Mouse (Mus musculus) liver (tissue): ENCODE results near the gene Acbd4.

Source experiments
- DNase-seq: peaks from one replicate; pipeline ENCODE4 v3.0.0-alpha.2; 2020; ENCODE audit warnings: mixed read lengths

Acbd4 gene

GRCm38 (mm10) chr11:103101481-103101865 is at the start of gene Acbd4, which contains the start of gene Plcd3:
Gene Acbd4, plus strand, starts transcription at chr11:103101682.
Gene Plcd3, minus strand, starts transcription at chr11:103101658.
- DNase-seq, result peak; percentile 89

- DNase-seq, result no peak
These were observed 49.4 kb upstream of the Acbd4 start for GRCm38 (mm10) chr11:103052078-103052477.

DNA sequence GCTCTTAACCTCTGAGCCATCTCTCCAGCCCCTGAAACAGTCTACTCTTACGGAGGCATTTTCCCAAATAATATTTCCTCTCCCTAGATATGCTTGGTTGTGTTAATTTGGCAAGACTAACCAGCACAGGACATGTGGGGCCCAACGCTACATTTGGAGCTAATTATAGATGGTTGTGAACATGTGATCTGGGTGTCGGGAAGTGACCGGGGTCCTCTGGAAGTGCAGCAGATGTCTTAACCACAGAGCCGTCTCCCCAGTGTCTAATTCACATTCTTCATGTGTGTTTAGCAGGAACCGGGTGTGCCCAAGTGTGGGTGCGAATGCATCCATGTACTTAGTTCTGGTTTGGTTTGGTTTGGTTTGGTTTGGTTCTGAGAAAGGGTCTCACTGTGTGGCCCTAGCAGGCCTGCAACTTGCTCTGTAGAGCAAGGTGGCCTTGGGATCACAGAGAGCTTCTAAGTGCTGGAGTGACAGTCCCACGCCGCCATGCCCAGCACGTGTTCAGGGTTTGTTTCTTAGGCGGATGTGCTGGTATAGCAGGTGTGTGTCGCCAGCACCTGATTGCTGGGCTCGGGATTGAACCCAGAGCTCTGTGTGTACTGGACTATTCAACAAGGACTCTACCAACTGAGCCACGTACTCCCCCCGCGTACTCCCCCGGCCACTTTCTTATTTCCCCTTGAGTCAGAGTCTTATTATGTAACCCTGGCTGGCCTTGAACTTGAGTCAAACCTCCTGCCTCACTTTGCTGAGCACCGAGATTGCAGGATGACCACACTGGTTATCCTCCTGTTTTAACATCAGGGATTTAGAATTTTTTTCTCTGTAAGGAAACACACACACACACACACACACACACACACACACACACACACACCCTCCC is 48.0 kb upstream of the Acbd4 start:
- DNase-seq, result no peak

- DNase-seq, result peak; percentile 71
These were observed 46.7 kb upstream of the Acbd4 start for GRCm38 (mm10) chr11:103054798-103055197.

GRCm38 (mm10) chr11:103056636-103057035 is 44.8 kb upstream of the Acbd4 start:
- no peak for DNase-seq

GRCm38 (mm10) chr11:103058499-103059085 is 42.9 kb upstream of the Acbd4 start:
- no peak for DNase-seq

GRCm38 (mm10) chr11:103066191-103067050 is 35.1 kb upstream of the Acbd4 start:
- no peak for DNase-seq

DNA sequence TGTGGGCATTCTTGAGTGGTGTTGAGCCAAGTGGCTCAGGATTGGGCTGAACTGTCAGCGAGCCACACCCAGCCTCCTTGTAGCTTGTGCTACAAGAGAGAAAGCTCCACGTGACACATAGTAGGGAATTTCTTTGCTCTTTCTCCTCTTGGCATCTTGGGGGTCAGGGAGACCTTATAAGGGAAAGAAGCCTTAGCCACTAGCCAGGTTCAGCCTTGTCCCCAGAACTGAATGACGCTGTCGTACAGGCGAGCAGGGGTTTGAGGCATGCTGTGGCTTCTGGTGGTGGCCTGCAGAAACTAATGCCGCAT is 34.5 kb upstream of the Acbd4 start:
- DNase-seq, result no peak

DNA sequence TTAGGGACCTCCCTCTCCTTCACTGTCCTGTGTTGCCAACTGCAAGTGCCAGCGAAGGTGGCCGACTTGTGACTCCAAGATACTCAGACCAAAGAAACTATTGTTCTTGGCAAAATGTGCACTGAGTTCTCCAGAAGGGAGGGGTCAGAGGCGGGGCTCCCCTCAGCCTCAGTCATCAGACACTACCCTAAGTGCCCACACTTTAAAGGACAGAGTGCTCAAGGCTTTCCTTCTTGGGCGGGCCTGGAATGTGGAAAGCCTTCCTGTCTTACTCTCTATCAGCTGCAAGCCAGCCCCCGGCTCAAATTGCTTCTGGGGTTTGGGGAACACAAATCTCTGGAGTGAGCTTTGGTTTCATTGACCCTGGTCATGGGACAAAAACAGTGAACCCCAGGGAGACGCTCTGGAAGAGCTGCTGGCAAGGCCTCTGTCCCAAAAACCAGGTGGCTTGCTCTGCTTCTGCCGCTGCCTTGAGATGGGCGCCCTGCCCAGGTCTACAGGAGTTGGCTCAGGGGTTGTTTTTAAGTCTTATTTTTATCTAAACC is 34.0 kb upstream of the Acbd4 start:
- no peak for DNase-seq

DNA sequence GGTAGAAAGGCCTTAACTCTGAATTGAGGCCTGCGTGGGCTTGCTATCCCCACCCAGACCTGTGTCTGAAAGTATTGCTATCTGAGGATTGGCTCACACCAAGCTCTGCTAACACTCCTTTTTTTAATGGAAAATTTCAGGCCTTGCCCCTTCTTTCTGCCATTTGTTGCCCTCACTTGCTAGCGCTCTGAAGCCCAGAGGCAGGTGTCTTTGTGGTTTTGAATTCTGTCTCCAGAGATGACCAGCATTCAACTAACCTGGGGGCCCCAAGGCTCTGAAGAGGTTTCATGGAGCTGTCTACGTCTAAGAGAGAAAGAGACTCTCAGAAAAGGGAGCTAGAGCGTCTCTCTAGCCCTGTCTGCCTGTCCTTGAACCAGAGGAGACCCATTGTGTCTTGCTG is 33.2 kb upstream of the Acbd4 start:
- no peak for DNase-seq

DNA sequence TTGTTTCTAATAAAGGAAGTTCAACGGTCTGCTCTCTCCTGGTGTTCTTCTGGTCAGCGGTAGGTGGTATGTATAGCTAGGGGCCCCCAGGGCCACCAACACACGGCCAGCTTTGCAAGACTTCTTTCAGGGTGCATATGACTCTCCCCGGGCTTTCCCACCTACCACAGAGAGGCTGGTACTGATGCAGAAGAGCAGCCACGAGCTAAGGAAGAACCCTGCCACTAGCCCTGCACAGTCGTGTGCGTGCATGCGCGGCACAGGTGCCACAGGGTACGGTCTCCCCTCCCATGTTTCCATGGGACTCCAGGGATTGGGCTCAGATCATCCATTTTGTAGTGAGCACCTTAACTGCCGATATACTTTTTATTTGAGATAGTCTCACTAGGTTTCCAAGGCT is 32.6 kb upstream of the Acbd4 start:
- no peak for DNase-seq

DNA sequence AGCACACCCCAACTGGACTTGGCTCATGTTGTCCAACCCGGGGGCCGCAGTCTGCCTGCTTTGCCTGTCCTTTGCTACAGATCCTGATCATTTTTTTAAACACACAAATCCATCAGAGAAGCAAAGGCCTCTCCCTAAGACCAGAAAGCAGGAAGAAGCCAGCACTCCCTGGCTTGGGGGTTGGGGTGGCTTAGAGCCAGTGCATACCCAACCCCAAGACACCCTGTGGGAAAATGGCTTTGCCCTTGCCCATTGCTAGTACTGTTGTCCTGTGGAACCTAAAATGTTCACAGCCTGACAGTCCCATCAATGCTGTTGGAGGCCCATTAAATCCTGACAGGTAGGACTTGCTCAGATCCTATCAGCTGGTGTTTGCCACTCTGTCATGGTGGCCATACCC is 31.8 kb upstream of the Acbd4 start:
- no peak for DNase-seq

DNA sequence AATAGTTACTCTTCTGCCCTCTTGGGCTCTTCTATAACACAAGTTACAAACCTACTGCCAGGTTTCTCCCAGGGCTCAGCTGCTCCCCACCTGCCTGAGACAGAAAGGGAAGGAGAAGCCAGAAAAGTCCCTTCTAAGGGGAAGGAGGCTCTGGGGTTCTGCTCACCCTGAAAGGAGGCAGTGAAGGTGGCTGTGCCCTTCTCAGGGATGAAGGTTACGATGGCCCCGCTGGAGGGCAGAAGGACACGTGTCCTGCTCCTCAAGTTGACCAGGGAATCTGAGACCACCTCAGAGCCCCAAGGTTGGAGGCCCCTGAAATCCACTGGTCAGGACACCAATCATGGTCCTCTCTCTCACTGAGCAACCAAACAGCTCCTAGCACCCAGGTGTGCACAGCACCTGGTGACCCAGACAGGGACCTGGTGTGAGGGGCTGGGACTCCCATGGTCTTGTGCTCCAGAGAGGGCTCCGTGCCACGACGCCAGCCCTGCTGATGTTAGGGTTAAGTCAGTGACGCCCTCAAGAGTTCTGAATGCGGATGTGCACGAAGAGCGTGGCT is 31.1 kb upstream of the Acbd4 start:
- DNase-seq, result no peak

- no peak for DNase-seq
These were observed 27.8 kb upstream of the Acbd4 start for GRCm38 (mm10) chr11:103073671-103074070.

DNA sequence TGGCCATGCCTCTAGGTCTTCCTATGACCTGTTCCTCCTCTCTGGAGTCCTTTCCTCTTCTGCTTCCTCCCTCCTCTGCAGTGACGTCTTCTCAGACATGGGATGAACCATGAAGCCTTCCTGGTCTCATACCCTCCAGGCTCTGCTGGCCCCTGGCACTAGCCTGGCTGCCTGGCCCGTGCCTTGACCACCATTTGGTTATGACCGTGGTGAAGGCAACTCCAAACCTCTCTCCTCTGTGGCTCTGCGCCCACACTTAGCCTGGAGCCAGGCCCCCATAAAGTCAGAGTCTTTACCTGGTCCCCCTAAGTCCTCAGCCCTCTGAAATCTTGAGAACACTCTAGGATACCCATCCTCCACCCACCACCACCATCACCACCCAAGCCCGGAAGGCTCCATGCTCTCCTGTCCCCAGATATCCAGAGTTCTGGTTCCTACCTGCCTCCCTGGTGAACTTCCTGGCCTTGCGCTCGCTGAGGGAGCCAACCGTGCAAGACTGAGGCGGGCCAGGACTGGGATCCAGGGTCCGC is 27.3 kb upstream of the Acbd4 start:
- DNase-seq, result no peak

DNA sequence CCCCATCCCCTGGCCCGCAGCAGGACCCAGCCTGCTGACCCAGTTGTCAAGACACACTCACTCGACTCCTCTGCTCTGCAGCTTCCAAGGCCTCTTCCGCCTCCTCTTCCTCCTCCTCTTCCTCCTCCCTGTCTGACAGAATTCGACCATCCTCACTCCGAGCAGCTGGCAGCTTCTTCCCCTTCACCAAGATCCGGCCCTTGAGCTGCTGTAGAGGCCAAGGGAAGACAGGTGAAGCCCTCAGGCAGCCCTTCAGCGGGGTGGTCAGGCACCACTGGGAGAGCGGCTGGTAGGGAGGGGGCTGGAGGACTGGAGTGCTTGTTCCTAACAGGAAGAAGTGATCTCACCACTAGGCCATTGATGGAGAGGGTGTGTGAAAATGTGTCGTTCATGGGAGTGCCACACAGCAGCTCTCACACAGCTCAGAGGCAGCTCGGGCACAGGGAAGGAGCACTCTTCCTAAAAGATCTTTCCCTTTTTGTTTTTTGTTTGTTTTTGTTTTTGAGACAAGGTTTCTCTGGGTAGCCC is 26.6 kb upstream of the Acbd4 start:
- no peak for DNase-seq

DNA sequence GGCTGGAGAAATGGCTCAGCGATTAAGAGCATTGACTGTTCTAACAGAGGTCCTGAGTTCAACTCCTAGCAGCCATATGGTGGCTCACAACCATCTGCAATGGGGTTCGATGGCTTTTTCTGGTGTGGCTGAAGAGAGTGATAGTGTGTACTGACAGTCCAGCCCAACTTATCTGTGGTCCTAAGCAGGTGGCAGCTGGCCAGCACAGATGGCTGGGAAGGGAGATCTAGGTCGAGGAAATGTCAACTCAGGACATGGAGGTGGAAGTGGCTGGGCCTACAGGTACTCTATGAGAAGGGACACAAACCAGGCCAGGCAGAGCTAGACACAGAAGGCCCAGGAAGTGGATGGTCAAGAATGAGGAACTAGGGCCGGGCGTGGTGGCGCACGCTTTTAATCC is 25.5 kb upstream of the Acbd4 start:
- DNase-seq, result no peak

- DNase-seq, result no peak
These were observed 24.9 kb upstream of the Acbd4 start for GRCm38 (mm10) chr11:103076581-103076980.

- no peak for DNase-seq
These were observed 23.4 kb upstream of the Acbd4 start for GRCm38 (mm10) chr11:103078131-103078530.

DNA sequence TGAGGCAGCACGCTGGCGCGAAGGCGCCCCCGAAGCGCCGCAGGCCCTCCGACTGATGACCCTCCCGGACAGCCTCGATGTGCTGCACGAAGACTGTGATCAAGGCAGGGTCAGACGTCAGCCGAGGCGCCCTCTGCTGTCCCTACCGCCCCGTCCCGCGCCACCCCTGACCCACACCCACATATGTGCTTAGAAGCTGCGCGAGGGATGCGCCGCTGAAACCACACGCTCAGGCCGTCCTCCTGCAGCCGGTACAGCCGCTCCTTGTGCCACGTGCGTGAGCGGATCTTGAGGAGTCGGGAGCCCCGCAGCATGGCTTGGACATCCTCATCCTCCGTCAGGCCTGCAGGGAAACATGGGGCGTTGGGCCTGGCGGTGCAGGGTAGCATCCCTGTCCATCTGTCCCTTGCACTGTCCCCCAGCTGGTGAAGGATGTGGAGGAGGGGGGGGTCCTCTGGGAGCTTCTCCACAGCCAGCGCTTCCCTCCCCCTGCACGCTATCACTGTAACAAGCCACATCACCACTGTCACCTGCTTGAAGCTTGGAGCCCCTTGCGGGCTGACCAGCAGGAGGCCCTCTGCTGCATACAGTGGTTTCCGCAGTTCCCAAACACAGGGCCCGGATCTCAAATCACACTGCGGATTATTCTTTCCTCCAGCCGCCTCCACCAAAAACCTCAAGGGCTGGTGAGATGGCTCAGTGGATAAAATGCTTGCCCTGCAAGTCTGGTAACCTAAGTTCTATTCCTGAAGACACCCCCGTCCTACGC is 21.0 kb upstream of the Acbd4 start:
- no peak for DNase-seq

GRCm38 (mm10) chr11:103081631-103082030 is 19.9 kb upstream of the Acbd4 start:
- DNase-seq, result no peak

GRCm38 (mm10) chr11:103093306-103093705 is 8.2 kb upstream of the Acbd4 start:
- DNase-seq, result no peak
